25 mouse cellular contexts compared by ENCODE assay signal in genomic region chr5:86838110-86838509, GRCm38 (mm10). TPM values are rescaled to one million over a fixed set of nuclear protein-coding genes. Genes with fewer than 3 reads are reported as not detected.
DNase-seq lines count a peak whose midpoint lies in the region; ATAC-seq and TF ChIP-seq lines count a peak whose summit lies in the region.
"Had no signal": no experiment of that assay in that cellular context is flagged by ENCODE, and none has a peak within 500 bp of the region (broad histone marks: within the 10 kb centered on the region; RNA-seq: fewer than 3 reads in every experiment).

No protein-coding gene starts in this region.

- no peaks in the 10 kb centered on the region for H3K27me3 ChIP-seq in embryonic facial prominence, embryonic 14.5 days (replicated peaks; ENCODE audit: control insufficient read depth, insufficient read depth, low read length)
- H3K27me3 ChIP-seq in embryonic facial prominence, embryonic 10.5 days (replicated peaks; ENCODE audit: low read depth, poor library complexity, severe bottlenecking): no peaks in the 10 kb centered on the region
- H3K27me3 ChIP-seq: embryonic facial prominence, embryonic 12.5 days; forebrain, embryonic 13.5 days; heart, embryonic 13.5 days had no signal

- ATAC-seq in embryonic facial prominence, embryonic 14.5 days (ENCODE audit: low read depth): no peak
- ATAC-seq: forebrain, embryonic 13.5 days; forebrain, embryonic 16.5 days; hindbrain, postnatal 0 days had no signal

- peaks cover 32% of the 10 kb centered on the region for H3K36me3 ChIP-seq in embryonic facial prominence, embryonic 14.5 days (ENCODE audit: control insufficient read depth, insufficient read depth, low read length)
- peaks cover 46% of the 10 kb centered on the region for H3K36me3 ChIP-seq in embryonic facial prominence, embryonic 10.5 days (replicated peaks)

- H3K4me2 ChIP-seq in embryonic facial prominence, embryonic 14.5 days (ENCODE audit: low read depth, low read length): no peak overlapping the region
- H3K4me2 ChIP-seq: embryonic facial prominence, embryonic 12.5 days; forebrain, embryonic 13.5 days; heart, embryonic 13.5 days; hindbrain, embryonic 14.5 days had no signal

- H3K27ac ChIP-seq in embryonic facial prominence, embryonic 14.5 days (replicated peaks; ENCODE audit: low read depth, low read length): no peak overlapping the region
- H3K27ac ChIP-seq in embryonic facial prominence, embryonic 10.5 days (replicated peaks): no peak overlapping the region
- peak overlapping the region; percentile 83; the same call in 1 of the 2 replicates for H3K27ac ChIP-seq in embryonic fibroblast, embryonic 13.5 days (ENCODE audit: insufficient read depth, low read length)
- H3K27ac ChIP-seq: embryonic facial prominence, embryonic 12.5 days; forebrain, embryonic 10.5 days; forebrain, embryonic 13.5 days; heart, adult 2 months; heart, embryonic 10.5 days; heart, embryonic 13.5 days; hindbrain, embryonic 14.5 days; hindbrain, postnatal 0 days had no signal

- DNase-seq in embryonic facial prominence, embryonic 14.5 days (ENCODE audit: low spot score): peak; percentile 11
- DNase-seq in embryonic facial prominence, embryonic 10.5 days (ENCODE audit: low spot score): no peak
- DNase-seq in 3T3-L1 (ENCODE audit: low read depth, low spot score): peak; percentile 34
- no peak for DNase-seq in kidney, adult 8-10 months
- no peak for DNase-seq in right cerebral cortex, adult 2 months (ENCODE audit: low spot score in 2 of 2)
- DNase-seq: adrenal gland, postnatal 10 days; adrenal gland, postnatal 36 days; B cell, adult 2 months; cerebellum, adult 18-20 months; cerebellum, adult 9-10 months; cerebellum, postnatal 14 days; gastrocnemius, postnatal 10 days; gastrocnemius, postnatal 36 days; heart, adult 2 months; heart, postnatal 14 days; heart, postnatal 4 days had no signal

- TF ChIP-seq CTCF in embryonic fibroblast, embryonic 13.5 days (IDR thresholded peaks at IDR 0.05; ENCODE audit: borderline replicate concordance, insufficient read depth, low read length): no peak

- H3K4me1 ChIP-seq in embryonic facial prominence, embryonic 14.5 days (ENCODE audit: control insufficient read depth, insufficient read depth, low read length): no peaks in the 10 kb centered on the region
- H3K4me1 ChIP-seq in embryonic facial prominence, embryonic 10.5 days: no peaks in the 10 kb centered on the region
- no peaks in the 10 kb centered on the region for H3K4me1 ChIP-seq in embryonic fibroblast, embryonic 13.5 days (ENCODE audit: control insufficient read depth, insufficient read depth, low read length)
- H3K4me1 ChIP-seq: embryonic facial prominence, embryonic 12.5 days; forebrain, embryonic 10.5 days; forebrain, embryonic 13.5 days; heart, embryonic 10.5 days; heart, embryonic 13.5 days had no signal

- H3K9ac ChIP-seq in embryonic facial prominence, embryonic 14.5 days (ENCODE audit: low read depth, low read length): no peak overlapping the region
- H3K9ac ChIP-seq: embryonic facial prominence, embryonic 12.5 days; forebrain, embryonic 13.5 days; heart, embryonic 13.5 days; hindbrain, embryonic 14.5 days had no signal

- H3K4me3 ChIP-seq in embryonic facial prominence, embryonic 14.5 days (ENCODE audit: low read depth, low read length): no peak overlapping the region
- H3K4me3 ChIP-seq in embryonic facial prominence, embryonic 10.5 days: no peak overlapping the region
- no peak overlapping the region for H3K4me3 ChIP-seq in embryonic fibroblast, embryonic 13.5 days (ENCODE audit: insufficient read depth, low read length)
- H3K4me3 ChIP-seq: embryonic facial prominence, embryonic 12.5 days; forebrain, embryonic 10.5 days; forebrain, embryonic 13.5 days; heart, adult 2 months; heart, embryonic 10.5 days; heart, embryonic 13.5 days had no signal

- no peaks in the 10 kb centered on the region for H3K9me3 ChIP-seq in embryonic facial prominence, embryonic 14.5 days (ENCODE audit: control insufficient read depth, low read length)
- H3K9me3 ChIP-seq in embryonic facial prominence, embryonic 10.5 days: peaks cover 3% of the 10 kb centered on the region; the same call in 1 of the 2 replicates
- H3K9me3 ChIP-seq: forebrain, embryonic 13.5 days; heart, embryonic 10.5 days had no signal

- 67% methylated on average over 1 of the region's 1 CpGs for WGBS in embryonic facial prominence, embryonic 14.5 days
- WGBS in embryonic facial prominence, embryonic 10.5 days: 85% methylated on average over 1 of the region's 1 CpGs

- no peak for TF ChIP-seq POLR2A in embryonic fibroblast, embryonic 13.5 days (IDR thresholded peaks at IDR 0.05; ENCODE audit: low read depth, low read length)

RNA-seq across cellular contexts. Expression of gene Ythdc1, which starts 34.1 kb away (rescaled TPM):
- polyA plus RNA-seq in embryonic facial prominence, embryonic 14.5 days (2014; fragmentation: Nextera tagmentation; extraction: Ambion mirVana): 41.9 and 42.5 TPM in 2 replicates
- 40.0 and 43.7 TPM in 2 replicates for polyA plus RNA-seq in embryonic facial prominence, embryonic 10.5 days (2016; fragmentation: Nextera tagmentation; extraction: Ambion mirVana)
- 48.1 and 58.5 TPM in 2 replicates for polyA plus RNA-seq in embryonic fibroblast, embryonic 13.5 days (2011; ENCODE audit: insufficient read length, low read depth, missing spikeins)

Comparison
In these comparisons a context has a peak if more than half of its experiments do, and no peak if none do; other contexts are left out.
1. DNase-seq: peak in embryonic facial prominence, embryonic 14.5 days (single experiment) and 3T3-L1 (single experiment); none in embryonic facial prominence, embryonic 10.5 days (single experiment), kidney, adult 8-10 months (0 of 2) and right cerebral cortex, adult 2 months (0 of 2).